Mouse (Mus musculus) CH12.LX (cell line): Measurements from ENCODE around the gene Pced1b. TPM values are rescaled to one million over a fixed set of nuclear protein-coding genes. Genes with fewer than 3 reads are reported as not detected.

ENCODE experiments used
- DNase-seq: peaks from one replicate; pipeline ENCODE4 v3.0.0-alpha.2; 2013; ENCODE audit errors: extremely low read depth
- H3K27ac ChIP-seq: 2 replicates; pipeline ENCODE4 v1.5.1; 2012; ENCODE audit warnings: low read depth, mild to moderate bottlenecking, control low read depth, moderate library complexity; ENCODE audit not compliant: insufficient read depth
- H3K27me3 ChIP-seq: replicated peaks from 2 replicates; pipeline ENCODE3; 2012; ENCODE audit warnings: inconsistent platforms
- H3K36me3 ChIP-seq, 2 experiments: replicated peaks in 1 of 2; 2 replicates each; pipeline versions ENCODE3 to v1.6.1; 2012; ENCODE audit warnings: inconsistent platforms in 1 of 2, low read length in 1 of 2, mild to moderate bottlenecking in 1 of 2, mixed read lengths in 1 of 2, moderate library complexity in 1 of 2; ENCODE audit not compliant: control insufficient read depth in 1 of 2, insufficient read depth in 1 of 2
- H3K4me1 ChIP-seq, 2 experiments: 2 replicates each; pipeline ENCODE4 v1.6.1; 2012; ENCODE audit warnings: inconsistent platforms in 1 of 2, moderate library complexity in 1 of 2; ENCODE audit not compliant: insufficient read depth in 2 of 2, control insufficient read depth in 1 of 2
- H3K4me2 ChIP-seq: 2 replicates; pipeline ENCODE4 v1.6.1; 2012; ENCODE audit warnings: low read depth, mild to moderate bottlenecking, control low read depth; ENCODE audit not compliant: poor library complexity, insufficient read depth, severe bottlenecking
- H3K4me3 ChIP-seq, 3 experiments: fragments of 150-350 bp in 1 of 3; sonication (generic) in 1 of 3; replicated peaks in 1 of 3; 2 replicates each; pipeline versions ENCODE3 to v1.5.1; 2011 to 2012; ENCODE audit warnings: low read depth in 2 of 3, low read length in 2 of 3, mild to moderate bottlenecking in 2 of 3, moderate library complexity in 2 of 3, control low read depth in 1 of 3, improper control_type of control experiment in 1 of 3, inconsistent platforms in 1 of 3, mixed read lengths in 1 of 3; ENCODE audit not compliant: poor library complexity in 1 of 3
- H3K79me2 ChIP-seq: replicated peaks from 2 replicates; pipeline ENCODE4 v1.6.1; 2012; ENCODE audit warnings: mild to moderate bottlenecking, moderate library complexity; ENCODE audit not compliant: control insufficient read depth, poor library complexity, insufficient read depth, severe bottlenecking; ENCODE audit errors: extremely low read depth
- H3K9ac ChIP-seq: 2 replicates; pipeline ENCODE4 v1.6.1; 2012; ENCODE audit warnings: low read depth, mild to moderate bottlenecking, control low read depth, moderate library complexity; ENCODE audit not compliant: insufficient read depth
- H3K9me3 ChIP-seq: replicated peaks from 2 replicates; pipeline ENCODE3; 2012; ENCODE audit warnings: low read length, inconsistent platforms, mixed read lengths
- BHLHE40 ChIP-seq: IDR thresholded peaks from 2 replicates; pipeline ENCODE4 v1.6.1; 2011; ENCODE audit warnings: mild to moderate bottlenecking, low read depth, low read length, improper control_type of control experiment
- CHD1 ChIP-seq: IDR thresholded peaks from 2 replicates; pipeline ENCODE4 v1.6.1; 2012; ENCODE audit warnings: low read depth, low read length, improper control_type of control experiment, inconsistent platforms
- CTCF ChIP-seq, 2 experiments: IDR thresholded peaks in 1 of 2; conservative IDR thresholded peaks in 1 of 2; 2 replicates each; pipeline ENCODE4 v1.5.1; 2011 to 2012; ENCODE audit warnings: low read depth in 2 of 2, low read length in 2 of 2, improper control_type of control experiment in 1 of 2, inconsistent platforms in 1 of 2, mild to moderate bottlenecking in 1 of 2, moderate library complexity in 1 of 2
- E2F4 ChIP-seq: IDR thresholded peaks from 2 replicates; pipeline ENCODE4 v1.6.1; 2011; ENCODE audit warnings: low read depth, low read length, improper control_type of control experiment; ENCODE audit not compliant: insufficient replicate concordance
- ELF1 ChIP-seq: IDR thresholded peaks from 2 replicates; pipeline ENCODE4 v1.6.1; 2014; ENCODE audit warnings: low read depth, mild to moderate bottlenecking, inconsistent platforms, low read length, improper control_type of control experiment
- EP300 ChIP-seq: IDR thresholded peaks from 2 replicates; pipeline ENCODE4 v1.6.1; 2011; ENCODE audit warnings: low read length, improper control_type of control experiment
- ETS1 ChIP-seq: conservative IDR thresholded peaks from 2 replicates; pipeline ENCODE4 v1.6.1; 2012; ENCODE audit warnings: low read depth, mild to moderate bottlenecking, inconsistent platforms, low read length, improper control_type of control experiment, moderate library complexity
- GABPA ChIP-seq: IDR thresholded peaks from 2 replicates; pipeline ENCODE4 v1.6.1; 2012; ENCODE audit warnings: low read depth, low read length, improper control_type of control experiment, inconsistent platforms; ENCODE audit not compliant: insufficient replicate concordance
- HCFC1 ChIP-seq: IDR thresholded peaks from 2 replicates; pipeline ENCODE4 v1.6.1; 2012; ENCODE audit warnings: low read depth, mild to moderate bottlenecking, inconsistent platforms, low read length, improper control_type of control experiment
- IRF4 ChIP-seq: IDR thresholded peaks from 2 replicates; pipeline ENCODE4 v1.6.1; 2014; ENCODE audit warnings: low read depth, mild to moderate bottlenecking, inconsistent platforms, low read length, improper control_type of control experiment
- JUN ChIP-seq: IDR thresholded peaks from 2 replicates; pipeline ENCODE4 v1.6.1; 2011; ENCODE audit warnings: low read depth, mild to moderate bottlenecking, low read length, improper control_type of control experiment, moderate library complexity; ENCODE audit not compliant: insufficient read depth
- JUND ChIP-seq: conservative IDR thresholded peaks from 2 replicates; pipeline ENCODE4 v1.6.1; 2011; ENCODE audit warnings: low read depth, low read length, improper control_type of control experiment
- KAT2A ChIP-seq: IDR thresholded peaks from 2 replicates; pipeline ENCODE4 v1.6.1; 2012; ENCODE audit warnings: low read length, improper control_type of control experiment, inconsistent platforms; ENCODE audit not compliant: insufficient replicate concordance
- MAFK ChIP-seq: IDR thresholded peaks from 2 replicates; pipeline ENCODE4 v1.6.1; 2011; ENCODE audit warnings: low read length, improper control_type of control experiment; ENCODE audit not compliant: insufficient replicate concordance
- MAX ChIP-seq: IDR thresholded peaks from 2 replicates; pipeline ENCODE4 v1.6.1; 2011; ENCODE audit warnings: low read length, improper control_type of control experiment
- MAZ ChIP-seq: IDR thresholded peaks from 2 replicates; pipeline ENCODE4 v1.6.1; 2012; ENCODE audit warnings: low read depth, mild to moderate bottlenecking, inconsistent platforms, low read length, improper control_type of control experiment, moderate library complexity
- MEF2A ChIP-seq: IDR thresholded peaks from 2 replicates; pipeline ENCODE4 v1.6.1; 2014; ENCODE audit warnings: low read depth, mild to moderate bottlenecking, inconsistent platforms, low read length, improper control_type of control experiment, borderline replicate concordance
- MXI1 ChIP-seq: IDR thresholded peaks from 2 replicates; pipeline ENCODE4 v1.6.1; 2011; ENCODE audit warnings: mild to moderate bottlenecking, low read depth, low read length, improper control_type of control experiment
- NRF1 ChIP-seq: IDR thresholded peaks from 2 replicates; pipeline ENCODE4 v1.6.1; 2014; ENCODE audit warnings: low read depth, mild to moderate bottlenecking, inconsistent platforms, low read length, improper control_type of control experiment, moderate library complexity
- POLR2A ChIP-seq: IDR thresholded peaks from 2 replicates; pipeline ENCODE4 v1.6.1; 2011; ENCODE audit warnings: low read depth, mild to moderate bottlenecking, improper control_type of control experiment, low read length
- POLR2AphosphoS2 ChIP-seq: IDR thresholded peaks from 2 replicates; pipeline ENCODE4 v1.6.1; 2011; ENCODE audit warnings: low read depth, low read length, improper control_type of control experiment
- RAD21 ChIP-seq: IDR thresholded peaks from 2 replicates; pipeline ENCODE4 v1.6.1; 2011; ENCODE audit warnings: low read depth, mild to moderate bottlenecking, low read length, improper control_type of control experiment, moderate library complexity
- RCOR1 ChIP-seq: conservative IDR thresholded peaks from 2 replicates; pipeline ENCODE4 v1.6.1; 2012; ENCODE audit warnings: low read depth, mild to moderate bottlenecking, inconsistent platforms, low read length, improper control_type of control experiment
- SIN3A ChIP-seq: IDR thresholded peaks from 2 replicates; pipeline ENCODE4 v1.6.1; 2012; ENCODE audit warnings: low read length, improper control_type of control experiment, inconsistent platforms
- SMC3 ChIP-seq: IDR thresholded peaks from 2 replicates; pipeline ENCODE4 v1.6.1; 2011; ENCODE audit warnings: low read depth, low read length, improper control_type of control experiment
- TBP ChIP-seq: conservative IDR thresholded peaks from 2 replicates; pipeline ENCODE4 v1.6.1; 2011; ENCODE audit warnings: low read depth, low read length, improper control_type of control experiment
- TCF12 ChIP-seq: IDR thresholded peaks from 2 replicates; pipeline ENCODE4 v1.6.1; 2014; ENCODE audit warnings: low read depth, mild to moderate bottlenecking, inconsistent platforms, low read length, improper control_type of control experiment
- USF1 ChIP-seq: IDR thresholded peaks from 2 replicates; pipeline ENCODE4 v1.6.1; 2014; ENCODE audit warnings: low read depth, mild to moderate bottlenecking, inconsistent platforms, low read length, improper control_type of control experiment
- USF2 ChIP-seq: conservative IDR thresholded peaks from 2 replicates; pipeline ENCODE4 v1.6.1; 2011; ENCODE audit warnings: low read depth, low read length, improper control_type of control experiment
- ZC3H11A ChIP-seq: IDR thresholded peaks from 2 replicates; pipeline ENCODE4 v1.6.1; 2012; ENCODE audit warnings: low read depth, mild to moderate bottlenecking, inconsistent platforms, low read length, improper control_type of control experiment
- ZKSCAN1 ChIP-seq: IDR thresholded peaks from 2 replicates; pipeline ENCODE4 v1.6.1; 2012; ENCODE audit warnings: low read depth, inconsistent platforms, low read length, improper control_type of control experiment, borderline replicate concordance
- ZMIZ1 ChIP-seq: IDR thresholded peaks from 2 replicates; pipeline ENCODE4 v1.6.1; 2012; ENCODE audit warnings: low read depth, mild to moderate bottlenecking, inconsistent platforms, low read length, improper control_type of control experiment
- ZNF384 ChIP-seq: IDR thresholded peaks from 2 replicates; pipeline ENCODE4 v1.6.1; 2012; ENCODE audit warnings: low read depth, low read length, improper control_type of control experiment, inconsistent platforms
- dilution Hi-C: fragments of 300-500 bp; cut with MboI; formaldehyde crosslinking; loops from 2 replicates; pipeline ENCODE4 v1.14.3; 2020; ENCODE audit warnings: low sequenced_read_pairs; ENCODE audit not compliant: extremely low pct_unique_long_range_greater_than_20kb, extremely low pct_ligation_motif_present
- in situ Hi-C: fragments of 300-500 bp; cut with MboI; formaldehyde crosslinking; loops from 3 replicates; pipeline ENCODE4 v1.14.3; 2019; ENCODE audit warnings: low sequenced_read_pairs, low pct_ligation_motif_present, low pct_unique_long_range_greater_than_20kb, mixed read lengths
- polyA plus RNA-seq: library from polyadenylated mRNA; unstranded; fragments of >175 nt; gene quantifications from 2 replicates; pipeline ENCODE4 v1.2.1, GENCODE M21; 2012; ENCODE audit warnings: low read depth; ENCODE audit not compliant: insufficient read length
- total RNA-seq, 2 experiments: library from RNA; depleted of rRNA; stranded (reverse); fragments of 300-350 nt in 1 of 2; fragments of >200 nt in 1 of 2; gene quantifications; 2 replicates each; pipeline ENCODE4 v1.2.3; 2012 to 2014

Pced1b gene
- total and polyA plus RNA-seq, 3 experiments: 12.3 to 44.2 (median 21.1) TPM

- TF ChIP-seq ELF1 (peak; percentile 19; the same call in 1 of the 2 replicates), RAD21 (no peak), ZNF384 (peak; percentile 88), TBP (no peak), CHD1 (no peak), GABPA (no peak), JUND (no peak), RCOR1 (no peak), ZC3H11A (no peak), MAFK (no peak), MXI1 (no peak), USF1 (no peak)
Measured at GRCm38 (mm10) chr15:97378061-97378460, 131.2 kb downstream of the Pced1b start (continued).

GRCm38 (mm10) chr15:97379489-97380304 is 132.8 kb downstream of the Pced1b start:
- H3K36me3 ChIP-seq: peaks cover 32 to 56% of the 10 kb centered on the region in 2 experiments
- peaks cover 33 to 57% of the 10 kb centered on the region in 2 experiments for H3K4me1 ChIP-seq
- peak overlapping the region; percentile 84 for H3K4me2 ChIP-seq
- dilution Hi-C loops (no loop called here), in situ Hi-C loops (loop anchor here (5.0 to 10.0 kb wide), 2 partner anchors 75 to 127 kb away; no protein-coding TSS in a partner anchor)
- H3K4me3 ChIP-seq: peak overlapping the region; percentile 9 to 52 (median 36)
- H3K9ac ChIP-seq: peak overlapping the region; percentile 54
- H3K27ac ChIP-seq: peak overlapping the region; percentile 42
- peaks cover 72% of the 10 kb centered on the region for H3K79me2 ChIP-seq
- TF ChIP-seq POLR2A: no peak
- TF ChIP-seq ZNF384: no peak
- TF ChIP-seq ELF1: peak; percentile 67
- no peak for TF ChIP-seq MAX
- TF ChIP-seq ETS1: 0 out of 2 replicates have a peak, but pooled peaks have one; percentile 30
- TF ChIP-seq MEF2A: no peak
- TF ChIP-seq BHLHE40: 0 out of 2 replicates have a peak, but pooled peaks have one; percentile 16
- TF ChIP-seq E2F4: no peak
- TF ChIP-seq IRF4: peak; percentile 47; the same call in 1 of the 2 replicates
- TF ChIP-seq CHD1: no peak; the same call in 1 of the 2 replicates
- TF ChIP-seq SIN3A: 0 out of 2 replicates have a peak, but pooled peaks have one; percentile 47
- TF ChIP-seq RCOR1: no peak
- no peak for TF ChIP-seq SMC3
- TF ChIP-seq TCF12: no peak
- no peak for TF ChIP-seq MAFK
- no peak for TF ChIP-seq GABPA
- no peak for TF ChIP-seq TBP
- TF ChIP-seq USF2: 0 out of 2 replicates have a peak, but pooled peaks have one; percentile 4
- TF ChIP-seq EP300: no peak; the same call in 1 of the 2 replicates
- no peak for TF ChIP-seq NRF1
- no peak for TF ChIP-seq KAT2A
- TF ChIP-seq MXI1: no peak
- no peak for TF ChIP-seq MAZ
- TF ChIP-seq CTCF (conservative IDR thresholded peaks at IDR 0.05 in 1 of 2, IDR thresholded peaks at IDR 0.05 in 1 of 2; ENCODE audit: low read depth in 2 of 2, low read length in 2 of 2): no peak
- no peak for TF ChIP-seq ZMIZ1
- no peak for TF ChIP-seq POLR2AphosphoS2
- no peak for TF ChIP-seq JUN
- peak; percentile 30 for TF ChIP-seq ZKSCAN1
- TF ChIP-seq JUND: no peak
- no peak; the same call in 1 of the 2 replicates for TF ChIP-seq HCFC1
- H3K27me3 ChIP-seq: no peaks in the 10 kb centered on the region
- H3K9me3 ChIP-seq: no peaks in the 10 kb centered on the region
- DNase-seq: no peak
